Mouse (Mus musculus) B cell, adult 67 days (primary cell): ENCODE results near the gene Dapk2. TPM values are rescaled to one million over a fixed set of nuclear protein-coding genes. Genes with fewer than 3 reads are reported as not detected.

Experiments
- total RNA-seq, 2 experiments: library from RNA; stranded (reverse); gene quantifications; 4 replicates each; pipeline ENCODE4 v1.2.4; 2023

Gene Dapk2
- 1 to 10 TPM in 1 of 2 experiments, under 1 TPM in 1; 0.61 to 1.4 TPM for total RNA-seq

GRCm38 (mm10) chr9:66157958-66158830 is at the start of gene Dapk2:
TSS of gene Dapk2 (plus strand) at chr9:66158223.

GRCm38 (mm10) chr9:66126456-66127192 is 31.4 kb upstream of the Dapk2 start, which contains the start of the genes Snx1 and Ciao2a:
TSS of gene Snx1 (minus strand) at chr9:66126587.
TSS of gene Ciao2a (plus strand) at chr9:66126611.

Other genes starting within 250 kb of the Dapk2 start
- 10 to 100 TPM; 27.4 to 29.8 TPM for gene Trip4, start 249.4 kb upstream of the Dapk2 start, total RNA-seq
- gene Csnk1g1, start 249.3 kb upstream of the Dapk2 start, total RNA-seq, result 10 to 100 TPM; 60.0 to 60.5 TPM
- 100 to 1,000 TPM; 236 to 237 TPM for gene Ppib, start 98.0 kb upstream of the Dapk2 start, total RNA-seq
- under 1 TPM; 0.64 to 0.74 TPM for gene Snx22, start 88.5 kb upstream of the Dapk2 start, total RNA-seq
- 100 to 1,000 TPM in 1 of 2 experiments, 10 to 100 TPM in 1; 95.5 to 100 TPM for gene Snx1, start 31.6 kb upstream of the Dapk2 start, total RNA-seq
- 10 to 100 TPM; 41.3 to 42.9 TPM for gene Ciao2a, start 31.6 kb upstream of the Dapk2 start, total RNA-seq
- gene Herc1, start 192.2 kb downstream of the Dapk2 start, total RNA-seq, result 100 to 1,000 TPM; 111 to 118 TPM